Mouse (Mus musculus): ENCODE data around the gene Vtn. TPM values are rescaled to one million over a fixed set of nuclear protein-coding genes. Genes with fewer than 3 reads are reported as not detected.

The Vtn gene
- polyA plus RNA-seq, 1 experiment from 2014 or later = 3.6 TPM

DNA sequence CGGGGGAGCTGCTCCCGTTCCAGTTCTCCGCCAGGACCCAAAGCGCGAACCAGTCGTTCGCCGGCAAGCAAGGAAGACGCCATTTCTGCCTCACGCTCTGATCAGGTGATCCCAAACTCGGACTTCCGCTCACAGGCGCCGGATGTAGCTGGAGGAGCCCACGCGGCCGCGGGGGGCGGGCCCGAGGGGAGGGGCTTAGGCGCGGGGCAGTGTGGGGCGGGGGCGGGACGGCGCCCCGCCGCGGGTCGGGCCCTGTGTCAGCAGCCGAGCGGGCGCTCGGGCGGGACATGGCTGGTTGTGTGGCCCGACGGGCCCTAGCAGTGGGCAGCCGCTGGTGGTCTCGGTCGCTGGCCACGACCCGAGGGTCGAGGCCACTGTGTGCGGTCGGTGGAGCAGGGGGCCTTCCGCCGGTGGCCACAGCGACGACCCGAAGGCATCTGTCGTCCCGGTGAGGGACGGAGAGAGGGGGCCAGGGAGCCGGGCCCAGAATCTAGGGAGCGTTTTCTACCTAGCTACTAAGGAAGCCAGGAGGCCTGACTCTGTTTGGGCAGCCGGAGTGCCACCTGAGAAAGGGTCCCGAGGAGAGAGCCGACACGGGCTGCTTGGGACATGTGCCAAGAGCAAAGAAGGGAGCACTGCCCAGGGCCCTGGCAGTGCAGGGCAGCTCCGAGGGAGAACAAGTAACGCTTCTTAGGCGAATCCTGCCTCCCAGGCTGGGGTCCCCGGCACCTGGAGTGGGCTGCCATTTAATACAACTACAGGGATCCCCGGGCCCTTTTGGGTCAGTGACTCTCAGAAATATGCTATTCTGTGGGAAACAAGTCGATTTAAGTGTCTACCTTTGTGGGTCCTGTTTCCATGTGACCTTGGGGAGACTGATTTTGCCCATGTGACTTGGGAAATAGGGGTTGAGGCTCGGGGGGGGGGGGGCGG lies 13.4 kb downstream of the Vtn start, which contains the start of the genes Tmem199 and Poldip2:
Gene Tmem199, minus strand, starts transcription at position 148 of the 933 bp plus-strand sequence.
Gene Poldip2, plus strand, starts transcription at position 169 of the 933 bp plus-strand sequence.
- no peaks in the 10 kb centered on the region for H3K27me3 ChIP-seq (ENCODE audit: control insufficient read depth, insufficient read depth, low read length)
- TF ChIP-seq CTCF (IDR thresholded peaks at IDR 0.05; ENCODE audit: low read depth) (no peak), EP300 (optimal IDR thresholded peaks at IDR 0.05) (no peak)
- H3K9ac ChIP-seq (ENCODE audit: low read length) = peak within 1 kb of the TSS; percentile 88
- peaks cover 4% of the 10 kb centered on the region for H3K4me1 ChIP-seq (replicated peaks; ENCODE audit: control insufficient read depth, insufficient read depth)
- H3K27ac ChIP-seq (replicated peaks) = peak within 1 kb of the TSS; percentile 70
- H3K4me3 ChIP-seq (ENCODE audit: low read depth, low read length) = peak within 1 kb of the TSS; percentile 80
- ATAC-seq (ENCODE audit: low FRiP score, low TSS enrichment) (peak; percentile 97), DNase-seq (ENCODE audit: low spot score) (peak; percentile 95)
- peak within 1 kb of the TSS; percentile 92 for H3K4me2 ChIP-seq (replicated peaks; ENCODE audit: low read depth)
- 1% methylated on average over 64 of the region's 67 CpGs for WGBS
- H3K36me3 ChIP-seq (ENCODE audit: control insufficient read depth, insufficient read depth, low read length) = peaks cover 18% of the 10 kb centered on the region; the same call in 1 of the 2 replicates
- H3K9me3 ChIP-seq (ENCODE audit: control insufficient read depth, low read length) = no peaks in the 10 kb centered on the region

DNA sequence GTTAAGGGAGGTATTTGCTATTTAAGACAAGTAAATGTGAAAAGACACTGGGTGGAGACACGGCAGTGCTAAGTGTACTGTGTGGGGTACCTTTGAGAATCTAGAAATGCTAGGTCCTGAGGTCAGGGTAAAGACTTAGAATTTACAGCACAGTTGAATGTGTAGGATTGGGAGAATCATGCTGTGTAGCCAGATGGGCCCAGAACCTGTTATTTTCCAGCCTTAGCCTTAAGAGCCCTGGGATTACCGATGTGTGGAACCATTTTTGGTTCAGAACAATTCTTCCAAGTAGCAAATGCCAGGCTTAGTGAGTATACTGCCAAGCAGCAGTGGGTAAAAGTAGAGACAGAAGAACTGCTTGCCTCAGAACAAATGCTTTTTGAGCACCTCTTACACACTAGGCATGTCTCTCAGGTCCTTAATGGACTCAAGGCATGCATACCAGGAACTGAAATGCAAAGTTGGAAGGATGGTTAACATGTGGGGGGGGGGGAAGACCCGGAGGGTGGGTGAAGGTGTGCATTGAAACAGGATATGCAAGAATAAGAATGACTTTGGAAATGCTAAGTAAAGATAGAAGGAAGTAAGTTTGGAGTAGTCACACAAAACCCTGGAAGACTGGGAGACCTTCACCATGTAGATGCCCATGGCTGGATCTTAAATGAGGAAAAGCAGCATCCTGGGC lies 14.4 kb downstream of the Vtn start:
- Histone ChIP-seq H3K9me3 (ENCODE audit: control insufficient read depth, low read length) (no peaks in the 10 kb centered on the region), H3K9ac (ENCODE audit: low read length) (peak overlapping the region; percentile 88), H3K27ac (replicated peaks) (no peak overlapping the region), H3K4me2 (replicated peaks; ENCODE audit: low read depth) (peak overlapping the region; percentile 92), H3K27me3 (ENCODE audit: control insufficient read depth, insufficient read depth, low read length) (no peaks in the 10 kb centered on the region), H3K4me3 (ENCODE audit: low read depth, low read length) (peak overlapping the region; percentile 80), H3K36me3 (ENCODE audit: control insufficient read depth, insufficient read depth, low read length) (peaks cover 13% of the 10 kb centered on the region; the same call in 1 of the 2 replicates), H3K4me1 (replicated peaks; ENCODE audit: control insufficient read depth, insufficient read depth) (peaks cover 4% of the 10 kb centered on the region)
- DNase-seq (ENCODE audit: low spot score) (no peak), ATAC-seq (ENCODE audit: low FRiP score, low TSS enrichment) (no peak)
- TF ChIP-seq CTCF (IDR thresholded peaks at IDR 0.05; ENCODE audit: low read depth) (no peak), EP300 (optimal IDR thresholded peaks at IDR 0.05) (no peak)
- WGBS = 67% methylated on average over 3 of the region's 3 CpGs

DNA sequence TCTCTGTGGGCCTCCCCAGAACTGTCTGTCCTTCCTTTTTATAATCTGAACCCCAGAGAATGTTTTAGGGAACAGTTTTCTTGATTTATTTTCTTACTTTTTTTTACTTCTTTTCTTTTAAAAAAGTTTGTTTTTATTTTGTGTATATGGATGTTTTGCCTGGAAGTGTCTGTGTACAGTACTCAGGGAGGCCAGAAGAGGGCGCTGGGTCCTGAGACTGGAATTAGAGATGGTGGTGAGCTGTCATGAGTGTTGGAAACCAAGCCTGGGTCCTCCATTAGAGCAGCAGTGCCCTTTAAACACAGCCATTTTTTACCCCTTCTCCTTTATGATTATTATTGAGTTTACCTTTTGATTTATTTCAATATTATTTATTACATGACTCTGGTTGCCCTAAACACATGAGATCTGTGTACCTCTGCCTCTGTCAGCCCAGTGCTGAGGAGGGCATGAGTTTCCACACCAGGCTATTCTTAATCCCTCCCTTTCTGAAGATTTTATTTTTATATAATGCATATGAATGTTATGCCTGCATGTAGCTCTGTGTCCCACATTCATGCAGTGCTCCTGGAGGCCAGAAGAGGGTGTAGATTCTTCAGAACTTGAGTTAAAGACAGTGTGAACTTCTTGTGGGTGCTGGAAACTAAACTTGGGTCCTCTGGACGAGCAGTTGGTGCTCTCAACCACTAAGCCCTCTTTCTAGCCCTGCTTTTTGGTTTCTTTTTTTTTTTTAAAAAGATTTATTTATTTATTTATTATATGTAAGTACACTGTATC lies 16.8 kb downstream of the Vtn start:
- ATAC-seq (ENCODE audit: low FRiP score, low TSS enrichment) (no peak), DNase-seq (ENCODE audit: low spot score) (no peak)
- Histone ChIP-seq H3K9ac (ENCODE audit: low read length) (no peak overlapping the region), H3K27ac (replicated peaks) (no peak overlapping the region), H3K4me2 (replicated peaks; ENCODE audit: low read depth) (no peak overlapping the region), H3K9me3 (ENCODE audit: control insufficient read depth, low read length) (no peaks in the 10 kb centered on the region), H3K27me3 (ENCODE audit: control insufficient read depth, insufficient read depth, low read length) (no peaks in the 10 kb centered on the region), H3K36me3 (ENCODE audit: control insufficient read depth, insufficient read depth, low read length) (peaks cover 19% of the 10 kb centered on the region), H3K4me3 (ENCODE audit: low read depth, low read length) (no peak overlapping the region), H3K4me1 (replicated peaks; ENCODE audit: control insufficient read depth, insufficient read depth) (peaks cover 4% of the 10 kb centered on the region)
- TF ChIP-seq CTCF (IDR thresholded peaks at IDR 0.05; ENCODE audit: low read depth) (peak; percentile 58), EP300 (optimal IDR thresholded peaks at IDR 0.05) (no peak)
- WGBS = 57% methylated on average over 2 of the region's 2 CpGs

DNA sequence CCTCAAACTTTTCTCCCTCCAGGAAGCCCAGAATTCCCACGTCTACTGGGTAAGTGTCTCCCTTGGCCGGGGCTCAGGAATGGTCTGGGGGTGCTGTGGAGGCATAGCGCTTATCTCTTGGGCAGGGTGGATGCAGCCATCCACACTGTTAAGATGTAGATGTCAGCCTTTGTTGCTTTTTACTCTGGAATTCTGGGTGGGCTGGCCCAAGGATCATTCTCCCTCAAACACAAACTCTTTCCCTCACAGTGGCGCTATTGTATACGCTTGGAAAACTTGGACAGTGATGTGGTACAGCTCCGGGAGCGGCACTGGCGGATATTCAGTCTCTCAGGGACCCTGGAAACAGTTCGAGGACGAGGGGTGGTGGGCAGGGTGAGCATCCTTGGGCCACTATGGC lies 20.0 kb downstream of the Vtn start:
- H3K9me3 ChIP-seq (ENCODE audit: control insufficient read depth, low read length) = no peaks in the 10 kb centered on the region
- ATAC-seq (ENCODE audit: low FRiP score, low TSS enrichment) (no peak), DNase-seq (ENCODE audit: low spot score) (no peak)

DNA sequence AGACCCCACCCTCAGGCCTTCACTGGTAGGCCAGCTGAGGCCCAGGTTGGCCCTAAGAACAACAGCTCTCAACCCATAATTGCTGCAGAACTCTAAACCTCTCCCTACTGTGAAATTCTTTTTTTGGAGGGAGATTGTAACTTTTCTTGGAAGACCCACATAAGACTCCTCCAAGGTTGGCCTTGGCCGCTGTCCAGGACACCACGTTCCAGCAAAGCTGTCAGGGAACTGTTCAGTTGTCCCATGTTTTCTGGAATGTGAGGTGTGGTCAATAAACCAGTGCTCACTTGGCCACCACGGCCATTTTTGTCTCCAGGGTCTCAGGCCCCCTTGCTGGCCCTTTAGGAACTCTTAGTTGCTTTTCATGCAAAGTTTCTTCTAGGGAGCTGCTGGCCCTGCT lies 23.0 kb downstream of the Vtn start:
- Histone ChIP-seq H3K27me3 (ENCODE audit: control insufficient read depth, insufficient read depth, low read length) (no peaks in the 10 kb centered on the region), H3K4me2 (replicated peaks; ENCODE audit: low read depth) (no peak overlapping the region), H3K4me1 (replicated peaks; ENCODE audit: control insufficient read depth, insufficient read depth) (no peaks in the 10 kb centered on the region), H3K27ac (replicated peaks) (no peak overlapping the region), H3K9me3 (ENCODE audit: control insufficient read depth, low read length) (no peaks in the 10 kb centered on the region), H3K36me3 (ENCODE audit: control insufficient read depth, insufficient read depth, low read length) (peaks cover 32% of the 10 kb centered on the region), H3K4me3 (ENCODE audit: low read depth, low read length) (no peak overlapping the region), H3K9ac (ENCODE audit: low read length) (no peak overlapping the region)
- ATAC-seq (ENCODE audit: low FRiP score, low TSS enrichment) = no peak
- TF ChIP-seq CTCF (IDR thresholded peaks at IDR 0.05; ENCODE audit: low read depth) (no peak), EP300 (optimal IDR thresholded peaks at IDR 0.05) (no peak)
- DNase-seq (ENCODE audit: low spot score) = no peak
- 67% methylated on average over 3 of the region's 3 CpGs for WGBS

More for the DNA sequence above, 20.0 kb downstream of the Vtn start:
- Histone ChIP-seq H3K9ac (ENCODE audit: low read length) (no peak overlapping the region), H3K4me2 (replicated peaks; ENCODE audit: low read depth) (no peak overlapping the region), H3K36me3 (ENCODE audit: control insufficient read depth, insufficient read depth, low read length) (peaks cover 32% of the 10 kb centered on the region), H3K4me1 (replicated peaks; ENCODE audit: control insufficient read depth, insufficient read depth) (no peaks in the 10 kb centered on the region), H3K27me3 (ENCODE audit: control insufficient read depth, insufficient read depth, low read length) (no peaks in the 10 kb centered on the region), H3K4me3 (ENCODE audit: low read depth, low read length) (no peak overlapping the region), H3K27ac (replicated peaks) (no peak overlapping the region)
- TF ChIP-seq EP300 (optimal IDR thresholded peaks at IDR 0.05) (no peak), CTCF (IDR thresholded peaks at IDR 0.05; ENCODE audit: low read depth) (no peak)
- WGBS = 88% methylated on average over 10 of the region's 10 CpGs
